Mouse (Mus musculus): ENCODE results near the gene Fry.

DNA sequence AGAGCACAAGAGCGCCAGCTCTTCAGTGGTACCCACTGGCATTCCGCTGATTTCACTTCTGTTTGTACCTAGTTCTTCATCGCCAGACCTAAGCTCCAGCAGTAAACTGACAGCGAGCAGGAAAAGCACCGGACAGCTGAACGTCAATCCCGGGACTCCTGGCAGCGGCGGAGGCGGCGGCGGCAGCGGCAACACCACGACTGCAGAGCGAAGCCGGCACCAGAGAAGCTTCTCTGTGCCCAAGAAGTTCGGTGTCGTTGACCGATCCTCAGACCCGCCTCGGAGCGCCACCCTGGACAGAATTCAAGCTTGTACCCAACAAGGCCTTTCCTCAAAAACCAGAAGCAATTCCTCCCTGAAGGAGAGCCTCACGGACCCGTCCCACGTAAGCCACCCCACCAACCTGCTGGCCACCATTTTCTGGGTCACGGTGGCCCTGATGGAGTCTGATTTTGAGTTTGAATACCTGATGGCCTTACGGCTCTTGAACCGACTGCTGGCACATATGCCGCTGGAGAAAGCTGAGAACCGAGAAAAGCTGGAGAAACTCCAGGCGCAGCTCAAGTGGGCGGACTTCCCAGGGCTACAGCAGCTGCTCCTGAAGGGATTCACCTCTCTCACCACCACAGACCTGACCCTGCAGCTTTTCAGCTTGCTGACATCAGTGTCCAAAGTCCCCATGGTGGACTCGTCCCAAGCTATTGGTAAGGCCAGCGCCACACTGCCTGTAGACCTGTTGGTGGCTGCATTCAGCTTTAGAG is 318.4 kb downstream of the Fry start:
- TF ChIP-seq EP300 (IDR thresholded peaks at IDR 0.05; ENCODE audit: insufficient read depth, low read depth, low read length) (no peak), CTCF (IDR thresholded peaks at IDR 0.05) (no peak), POLR2A (IDR thresholded peaks at IDR 0.05; ENCODE audit: insufficient read depth, low read depth, low read length) (no peak)
